Comparison of ENCODE assay signal across 8 mouse cellular contexts in the genomic region with DNA sequence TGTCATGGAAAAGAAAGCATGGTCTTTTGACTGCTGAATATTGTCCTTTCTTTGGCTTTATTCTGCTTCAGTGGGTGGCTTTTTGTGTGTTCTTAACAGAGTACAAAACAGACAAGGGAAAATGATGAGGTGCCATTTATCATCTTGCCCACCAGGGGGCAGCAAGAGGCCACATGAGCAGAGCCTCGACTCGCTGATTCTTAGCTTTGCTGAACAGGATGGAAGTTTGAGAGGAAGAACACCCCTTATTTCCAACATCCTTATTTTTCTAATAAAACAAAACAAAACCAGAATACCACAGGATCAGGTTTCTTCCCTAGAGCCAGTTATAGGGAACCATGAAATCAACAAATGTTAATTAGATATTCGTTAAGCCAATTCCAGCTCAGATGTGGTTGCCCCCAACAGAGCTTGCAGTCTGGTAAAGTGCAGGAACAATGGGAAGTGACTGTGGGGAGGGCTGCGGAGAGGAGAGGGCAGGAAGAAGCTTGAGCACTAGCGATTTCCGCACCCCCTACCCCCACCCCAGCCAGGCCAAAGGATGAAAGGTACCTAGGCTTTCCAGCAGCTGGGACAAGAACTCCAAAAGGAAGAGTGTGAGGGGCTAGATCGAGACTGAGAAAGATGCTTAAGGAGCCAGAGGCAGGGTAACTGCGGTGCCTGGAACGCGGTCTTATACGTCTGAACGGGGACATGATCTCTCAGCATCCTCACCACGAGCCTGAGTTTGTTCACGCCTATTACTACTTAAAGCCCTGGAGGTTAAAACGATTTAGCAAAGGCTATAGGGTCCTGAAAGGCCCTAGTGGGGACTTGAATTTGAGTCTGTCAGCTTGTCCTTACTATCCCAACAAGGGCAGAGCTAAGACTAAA. TPM values are rescaled to one million over a fixed set of nuclear protein-coding genes. Genes with fewer than 3 reads are reported as not detected.
DNase-seq lines count a peak whose midpoint lies in the region; ATAC-seq and TF ChIP-seq lines count a peak whose summit lies in the region.

No protein-coding gene starts in this region.

- no peak overlapping the region for H3K27ac ChIP-seq in cerebellum, adult 2 months (ENCODE audit: insufficient read depth, low read length)
- peak overlapping the region; percentile 63 for H3K27ac ChIP-seq in midbrain, embryonic 10.5 days (replicated peaks)

- no peak for ATAC-seq in CD4-positive, CD25-positive, alpha-beta regulatory T cell, adult 4 months
- peak; percentile 87 for ATAC-seq in frontal cortex, adult (ENCODE audit: low TSS enrichment)

- DNase-seq in CD4-positive, CD25-positive, alpha-beta regulatory T cell, adult 2 months (ENCODE audit: low read depth, low spot score): peak; percentile 71
- peak; percentile 56 to 58 for DNase-seq in cerebellum, adult 2 months
- peak; percentile 54 for DNase-seq in hindlimb bud, embryonic 11.5 days (ENCODE audit: extremely low spot score, low read depth, low spot score)
- DNase-seq in left cerebral cortex, adult 18-20 months (ENCODE audit: low spot score in 2 of 2): peak; percentile 67 to 70
- peak; percentile 68 for DNase-seq in midbrain, embryonic 10.5 days (ENCODE audit: low spot score)
- peak; percentile 3 for DNase-seq in spleen, adult 12 weeks (ENCODE audit: low spot score)

- H3K27me3 ChIP-seq in cerebellum, adult 2 months (ENCODE audit: control insufficient read depth, insufficient read depth, low read length): no peaks in the 10 kb centered on the region
- H3K27me3 ChIP-seq in midbrain, embryonic 10.5 days (ENCODE audit: low read depth, poor library complexity, severe bottlenecking): 0 out of 2 replicates have a peak, but pooled peaks cover 7% of the 10 kb centered on the region

- WGBS in cerebellum, adult 2 months: 7% methylated on average over 15 of the region's 15 CpGs
- 2% methylated on average over 15 of the region's 15 CpGs for WGBS in midbrain, embryonic 10.5 days

- H3K4me3 ChIP-seq in cerebellum, adult 2 months (replicated peaks; ENCODE audit: insufficient read depth, low read depth, low read length): no peak overlapping the region
- H3K4me3 ChIP-seq in midbrain, embryonic 10.5 days: peak overlapping the region; percentile 32

- no peak for TF ChIP-seq POLR2A in cerebellum, adult 2 months (IDR thresholded peaks at IDR 0.05; ENCODE audit: borderline replicate concordance, insufficient read depth, low read length)

- no peaks in the 10 kb centered on the region for H3K4me1 ChIP-seq in cerebellum, adult 2 months (ENCODE audit: control insufficient read depth, insufficient read depth, low read length)
- H3K4me1 ChIP-seq in midbrain, embryonic 10.5 days: peaks cover 12% of the 10 kb centered on the region

- no peaks in the 10 kb centered on the region for H3K9me3 ChIP-seq in midbrain, embryonic 10.5 days (replicated peaks)

- TF ChIP-seq CTCF in cerebellum, adult 2 months (IDR thresholded peaks at IDR 0.05; ENCODE audit: borderline replicate concordance, insufficient read depth, low read depth, low read length): peak; percentile 88

- no peaks in the 10 kb centered on the region for H3K36me3 ChIP-seq in midbrain, embryonic 10.5 days

RNA-seq across cellular contexts. Expression of a gene that starts 31.6 kb away (rescaled TPM):
- polyA plus RNA-seq in CD4-positive, CD25-positive, alpha-beta regulatory T cell, adult 4 months (2017; shearing (Covaris generic)): not detected
- polyA plus RNA-seq in cerebellum, adult 2 months (2012; rRNA removed): 110 and 115 TPM in 2 replicates
- 100 to 1,000 TPM; 191 to 202 TPM for total RNA-seq in left cerebral cortex, adult 18-20 months (2021)
- 11.1 and 15.0 TPM in 2 replicates for polyA plus RNA-seq in midbrain, embryonic 10.5 days (2016; fragmentation: Nextera tagmentation; extraction: Ambion mirVana)

Comparison
In these comparisons a context has a peak if more than half of its experiments do, and no peak if none do; other contexts are left out.
1. DNase-seq: peak in every context shown above with its lines; median percentile 71 in CD4-positive, CD25-positive, alpha-beta regulatory T cell, adult 2 months; 68 in left cerebral cortex, adult 18-20 months; 68 in midbrain, embryonic 10.5 days; 57 in cerebellum, adult 2 months; 54 in hindlimb bud, embryonic 11.5 days; 3 in spleen, adult 12 weeks.
2. RNA of a gene that starts 31.6 kb away (polyA plus RNA-seq): 110 to 115 TPM in cerebellum, adult 2 months and 11.1 to 15.0 TPM in midbrain, embryonic 10.5 days; not detected in CD4-positive, CD25-positive, alpha-beta regulatory T cell, adult 4 months; every median in the first group is over 10 times any median in the second.